Mouse (Mus musculus): ENCODE measurements around the gene Thsd7a. TPM values are rescaled to one million over a fixed set of nuclear protein-coding genes. Genes with fewer than 3 reads are reported as not detected.

Thsd7a gene
- total and polyA plus RNA-seq, 3 experiments, result 0.30 TPM; not detected in 2

GRCm38 (mm10) chr6:12759328-12760193 lies 10.4 kb upstream of the Thsd7a start:
- peaks cover 0 to 1% of the 10 kb centered on the region in 2 experiments; a peak in 1 of 4 replicates for H3K4me1 ChIP-seq (ENCODE audit: control insufficient read depth in 1 of 2, insufficient read depth in 2 of 2)
- no peaks in the 10 kb centered on the region for H3K36me3 ChIP-seq (replicated peaks in 1 of 2; ENCODE audit: control insufficient read depth in 1 of 2, insufficient read depth in 1 of 2, low read length in 1 of 2)
- H3K27ac ChIP-seq (ENCODE audit: insufficient read depth, low read depth), result no peak overlapping the region
- no peak overlapping the region for H3K4me3 ChIP-seq (replicated peaks in 1 of 3; ENCODE audit: low read depth in 2 of 3, low read length in 2 of 3, poor library complexity in 1 of 3)
- DNase-seq (ENCODE audit: extremely low read depth), result no peak
- no peak overlapping the region for H3K9ac ChIP-seq (ENCODE audit: insufficient read depth, low read depth)
- H3K9me3 ChIP-seq (replicated peaks; ENCODE audit: low read length), result no peaks in the 10 kb centered on the region
- dilution Hi-C loops (cut with MboI; ENCODE audit: extremely low pct_ligation_motif_present, extremely low pct_unique_long_range_greater_than_20kb, low sequenced_read_pairs), result no loop called here
- no peak overlapping the region for H3K4me2 ChIP-seq (ENCODE audit: insufficient read depth, low read depth, poor library complexity, severe bottlenecking)
- TF ChIP-seq KAT2A (IDR thresholded peaks at IDR 0.05; ENCODE audit: insufficient replicate concordance, low read length) (no peak), NRF1 (IDR thresholded peaks at IDR 0.05; ENCODE audit: low read depth, low read length) (no peak), ETS1 (conservative IDR thresholded peaks at IDR 0.05; ENCODE audit: low read depth, low read length) (no peak), HCFC1 (IDR thresholded peaks at IDR 0.05; ENCODE audit: low read depth, low read length) (no peak), SMC3 (IDR thresholded peaks at IDR 0.05; ENCODE audit: low read depth, low read length) (no peak), RAD21 (IDR thresholded peaks at IDR 0.05; ENCODE audit: low read depth, low read length) (no peak)
- no peaks in the 10 kb centered on the region for H3K27me3 ChIP-seq (replicated peaks)
- in situ Hi-C loops (cut with MboI; ENCODE audit: low pct_ligation_motif_present, low pct_unique_long_range_greater_than_20kb, low sequenced_read_pairs), result no loop called here
- no peaks in the 10 kb centered on the region for H3K79me2 ChIP-seq (replicated peaks; ENCODE audit: control insufficient read depth, extremely low read depth, insufficient read depth, poor library complexity, severe bottlenecking)

GRCm38 (mm10) chr6:12752297-12752696 lies 3.1 kb upstream of the Thsd7a start:
- Histone ChIP-seq H3K9ac (ENCODE audit: insufficient read depth, low read depth) (no peak overlapping the region), H3K4me1 (ENCODE audit: control insufficient read depth in 1 of 2, insufficient read depth in 2 of 2) (no peaks in the 10 kb centered on the region)
- dilution Hi-C loops (cut with MboI; ENCODE audit: extremely low pct_ligation_motif_present, extremely low pct_unique_long_range_greater_than_20kb, low sequenced_read_pairs), result no loop called here

GRCm38 (mm10) chr6:12750441-12750840 lies 1.2 kb upstream of the Thsd7a start:
- dilution Hi-C loops (cut with MboI; ENCODE audit: extremely low pct_ligation_motif_present, extremely low pct_unique_long_range_greater_than_20kb, low sequenced_read_pairs) (no loop called here), in situ Hi-C loops (cut with MboI; ENCODE audit: low pct_ligation_motif_present, low pct_unique_long_range_greater_than_20kb, low sequenced_read_pairs) (no loop called here)

More at GRCm38 (mm10) chr6:12752297-12752696, 3.1 kb upstream of the Thsd7a start:
- H3K9me3 ChIP-seq (replicated peaks; ENCODE audit: low read length), result no peaks in the 10 kb centered on the region
- DNase-seq (ENCODE audit: extremely low read depth), result no peak
- in situ Hi-C loops (cut with MboI; ENCODE audit: low pct_ligation_motif_present, low pct_unique_long_range_greater_than_20kb, low sequenced_read_pairs), result no loop called here
- no peak overlapping the region for H3K4me2 ChIP-seq (ENCODE audit: insufficient read depth, low read depth, poor library complexity, severe bottlenecking)
- TF ChIP-seq MXI1 (IDR thresholded peaks at IDR 0.05; ENCODE audit: low read depth, low read length) (no peak), RAD21 (IDR thresholded peaks at IDR 0.05; ENCODE audit: low read depth, low read length) (peak; percentile 30)
- no peak overlapping the region for H3K27ac ChIP-seq (ENCODE audit: insufficient read depth, low read depth)
- H3K79me2 ChIP-seq (replicated peaks; ENCODE audit: control insufficient read depth, extremely low read depth, insufficient read depth, poor library complexity, severe bottlenecking), result no peaks in the 10 kb centered on the region
- H3K27me3 ChIP-seq (replicated peaks), result no peaks in the 10 kb centered on the region
- H3K36me3 ChIP-seq (replicated peaks in 1 of 2; ENCODE audit: control insufficient read depth in 1 of 2, insufficient read depth in 1 of 2, low read length in 1 of 2), result no peaks in the 10 kb centered on the region
- no peak overlapping the region for H3K4me3 ChIP-seq (replicated peaks in 1 of 3; ENCODE audit: low read depth in 2 of 3, low read length in 2 of 3, poor library complexity in 1 of 3)

More at GRCm38 (mm10) chr6:12750441-12750840, 1.2 kb upstream of the Thsd7a start:
- TF ChIP-seq POLR2A (IDR thresholded peaks at IDR 0.05; ENCODE audit: low read depth, low read length), result no peak
- no peak for TF ChIP-seq ZNF384 (IDR thresholded peaks at IDR 0.05; ENCODE audit: low read depth, low read length)
- Histone ChIP-seq H3K4me3 (replicated peaks in 1 of 3; ENCODE audit: low read depth in 2 of 3, low read length in 2 of 3, poor library complexity in 1 of 3) (no peak overlapping the region), H3K4me1 (ENCODE audit: control insufficient read depth in 1 of 2, insufficient read depth in 2 of 2) (no peaks in the 10 kb centered on the region), H3K79me2 (replicated peaks; ENCODE audit: control insufficient read depth, extremely low read depth, insufficient read depth, poor library complexity, severe bottlenecking) (no peaks in the 10 kb centered on the region), H3K36me3 (replicated peaks in 1 of 2; ENCODE audit: control insufficient read depth in 1 of 2, insufficient read depth in 1 of 2, low read length in 1 of 2) (no peaks in the 10 kb centered on the region), H3K9ac (ENCODE audit: insufficient read depth, low read depth) (no peak overlapping the region), H3K27me3 (replicated peaks) (no peaks in the 10 kb centered on the region), H3K27ac (ENCODE audit: insufficient read depth, low read depth) (no peak overlapping the region), H3K9me3 (replicated peaks; ENCODE audit: low read length) (no peaks in the 10 kb centered on the region), H3K4me2 (ENCODE audit: insufficient read depth, low read depth, poor library complexity, severe bottlenecking) (no peak overlapping the region)
- no peak for DNase-seq (ENCODE audit: extremely low read depth)
